Mouse (Mus musculus): ENCODE results near the gene Pax4.

The Pax4 gene

GRCm38 (mm10) chr6:28396853-28397457, 52.2 kb downstream of the Pax4 start:
- DNase-seq (ENCODE audit: low spot score) = no peak

DNA sequence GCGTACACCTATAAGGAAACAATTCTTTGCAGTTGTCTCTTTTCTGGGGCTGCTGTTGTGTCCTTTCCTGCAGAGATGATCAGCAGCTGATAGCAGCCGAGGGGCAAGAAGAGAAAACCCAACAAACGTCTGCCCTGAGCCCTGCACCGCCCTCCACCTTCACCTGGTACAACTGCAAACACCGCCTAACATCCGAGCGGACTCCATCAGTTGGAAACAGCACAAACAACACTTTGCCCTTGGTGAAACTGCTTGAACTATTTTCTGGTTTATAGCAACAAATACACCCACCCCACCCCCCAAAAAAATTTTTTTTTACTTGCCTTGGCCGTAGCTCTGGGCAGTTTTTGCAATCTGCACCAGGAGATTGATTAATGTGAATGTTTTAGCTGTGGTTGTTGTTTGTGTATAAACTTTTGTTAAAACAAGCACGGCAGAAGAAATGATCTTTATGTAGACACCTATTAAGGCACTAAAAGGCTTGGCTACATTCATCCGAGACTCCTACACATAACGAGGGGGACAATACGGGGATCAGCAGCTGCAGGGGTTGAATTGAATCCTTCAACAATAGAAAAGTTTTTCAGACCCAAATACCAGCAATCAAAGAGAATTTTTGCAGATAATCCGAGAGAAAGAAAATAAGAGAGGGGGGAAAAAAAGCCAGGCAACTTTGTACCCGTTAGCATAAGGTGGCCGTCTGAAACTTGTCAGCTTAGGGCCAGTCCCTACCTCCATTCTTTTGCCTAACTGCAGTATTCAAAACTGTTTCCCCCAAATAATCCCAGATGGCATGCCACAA, 52.9 kb downstream of the Pax4 start:
- no peak for DNase-seq (ENCODE audit: low spot score)

All from urinary bladder, postnatal 14 days (tissue).